Mouse (Mus musculus) hindbrain, postnatal 0 days (tissue): ENCODE results near the gene Otx1. TPM values are rescaled to one million over a fixed set of nuclear protein-coding genes. Genes with fewer than 3 reads are reported as not detected.

Source experiments
- ATAC-seq: fragments of 200-750 bp; cut with Nextera tagmentation; 2 replicates; pipeline ENCODE4 v1.8.0; 2017; ENCODE audit warnings: mild to moderate bottlenecking, moderate TSS enrichment, moderate library complexity
- DNase-seq: peaks from one replicate; pipeline ENCODE4 v3.0.0-alpha.2; 2015; ENCODE audit warnings: low spot score
- H3K27ac ChIP-seq: fragments of 300-500 bp; sonication (generic); 2 replicates; pipeline ENCODE4 v1.5.1; 2014; ENCODE audit warnings: mild to moderate bottlenecking
- H3K27me3 ChIP-seq: fragments of 300-500 bp; sonication (generic); 2 replicates; pipeline ENCODE4 v1.6.1; 2014; ENCODE audit warnings: low read length, mixed read lengths; ENCODE audit not compliant: insufficient read depth
- H3K36me3 ChIP-seq: fragments of 300-500 bp; sonication (generic); 2 replicates; pipeline ENCODE4 v1.6.1; 2014; ENCODE audit warnings: low read length, mixed read lengths; ENCODE audit not compliant: insufficient read depth
- H3K4me1 ChIP-seq: fragments of 300-500 bp; sonication (generic); 2 replicates; pipeline ENCODE4 v1.6.1; 2014; ENCODE audit warnings: antibody characterized with exemption, low read length, mixed read lengths; ENCODE audit not compliant: insufficient read depth
- H3K4me2 ChIP-seq: fragments of 300-500 bp; sonication (generic); 2 replicates; pipeline ENCODE4 v1.6.1; 2014; ENCODE audit warnings: low read depth, mild to moderate bottlenecking, low read length, moderate library complexity, mixed read lengths
- H3K4me3 ChIP-seq: fragments of 300-500 bp; sonication (generic); 2 replicates; pipeline ENCODE4 v1.5.1; 2014; ENCODE audit warnings: low read length
- H3K9ac ChIP-seq: fragments of 300-500 bp; sonication (generic); replicated peaks from 2 replicates; pipeline ENCODE4 v1.6.1; 2014; ENCODE audit warnings: mild to moderate bottlenecking, low read length, moderate library complexity, mixed read lengths
- H3K9me3 ChIP-seq: fragments of 300-500 bp; sonication (generic); 2 replicates; pipeline ENCODE4 v1.6.1; 2016; ENCODE audit warnings: low read length, mixed read lengths
- CTCF ChIP-seq: IDR thresholded peaks from 2 replicates; pipeline ENCODE4 v1.5.1; 2016; ENCODE audit warnings: antibody characterized with exemption, control low read depth, low read depth
- WGBS: fragments of 180-500 bp; shearing (Covaris S2); extraction: QIAGEN DNeasy Blood & Tissue Kit; methylation state at CpG from one replicate; pipeline ENCODE4 v1.1.7; 2014; 5-methylcytosine and 5-hydroxymethylcytosine counted together
- polyA plus RNA-seq: library from polyadenylated mRNA; unstranded; fragments of >200 nt; fragmentation: Nextera tagmentation; extraction: Ambion mirVana; gene quantifications from 2 replicates; pipeline ENCODE4 v1.2.1, GENCODE M21; 2015
- total RNA-seq: library from RNA; depleted of rRNA; stranded (reverse); fragments of >200 nt; gene quantifications from 2 replicates; pipeline ENCODE4 v1.2.3, GENCODE M21; 2014

The Otx1 gene
- total and polyA plus RNA-seq, 2 experiments from 2014 or later, result 0.86 to 1.2 TPM

- peaks cover 10% of the 10 kb centered on the region; the same call in 1 of the 2 replicates for H3K4me1 ChIP-seq
- H3K9ac ChIP-seq, result no peak overlapping the region
- no peak overlapping the region for H3K4me3 ChIP-seq
- DNase-seq (no peak), ATAC-seq (no peak)
- no peak overlapping the region for H3K27ac ChIP-seq
- no peaks in the 10 kb centered on the region for H3K36me3 ChIP-seq
- no peak for TF ChIP-seq CTCF
- no peak overlapping the region for H3K4me2 ChIP-seq
- no peaks in the 10 kb centered on the region for H3K9me3 ChIP-seq
- 14% methylated on average over 31 of the region's 31 CpGs for WGBS
- peaks cover 67% of the 10 kb centered on the region for H3K27me3 ChIP-seq
Observed at GRCm38 (mm10) chr11:21999396-22000315, 3.0 kb downstream of the Otx1 start.

DNA sequence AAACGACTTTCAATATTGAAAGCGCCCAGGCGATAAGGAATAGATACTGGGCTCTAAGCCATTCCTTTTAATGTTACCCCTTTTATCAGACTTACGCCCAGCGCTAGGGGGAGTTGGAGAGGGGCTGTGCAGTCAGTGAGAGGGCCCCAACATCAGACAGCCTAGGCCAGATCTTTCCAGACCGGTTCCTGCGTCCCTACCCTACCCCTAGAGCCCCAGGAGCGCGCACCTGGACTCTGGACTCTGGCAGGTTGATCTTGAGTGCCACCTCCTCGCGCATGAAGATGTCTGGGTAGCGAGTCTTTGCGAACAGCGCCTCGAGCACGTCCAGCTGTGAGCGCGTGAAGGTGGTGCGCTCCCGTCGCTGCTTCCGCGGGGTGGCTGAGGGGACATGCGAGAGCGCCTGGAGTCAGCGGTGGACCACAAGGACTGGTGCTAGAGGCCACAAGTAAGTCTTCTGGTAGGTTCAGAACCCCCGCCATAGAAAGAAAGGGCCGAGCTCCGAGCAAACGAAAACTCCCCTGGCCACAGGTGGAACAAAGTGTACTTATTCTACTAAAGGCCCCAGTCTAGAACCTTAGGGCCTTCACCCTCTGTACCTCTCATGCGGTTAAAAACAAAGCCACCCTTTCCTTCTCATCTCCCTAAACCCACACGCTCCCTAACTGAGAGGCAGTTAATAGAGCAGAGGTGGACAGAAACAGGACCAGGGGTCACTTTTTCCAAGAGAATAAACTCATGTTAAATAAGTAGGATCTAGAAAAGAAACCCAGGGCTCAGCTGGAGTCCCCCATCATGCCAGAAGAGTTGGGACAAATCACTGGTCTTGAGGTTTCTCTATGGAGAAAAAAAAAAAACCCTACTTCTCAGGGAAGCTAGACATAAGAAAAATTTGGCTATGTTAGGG, 4.3 kb downstream of the Otx1 start:
- H3K9ac ChIP-seq, result no peak overlapping the region
- no peak for DNase-seq
- 9% methylated on average over 32 of the region's 32 CpGs for WGBS
- H3K4me2 ChIP-seq, result no peak overlapping the region
- peaks cover 62% of the 10 kb centered on the region for H3K27me3 ChIP-seq
- TF ChIP-seq CTCF, result no peak
- ATAC-seq, result no peak
- no peaks in the 10 kb centered on the region for H3K36me3 ChIP-seq
- no peak overlapping the region for H3K27ac ChIP-seq
- no peak overlapping the region for H3K4me3 ChIP-seq
- H3K4me1 ChIP-seq, result peaks cover 10% of the 10 kb centered on the region; the same call in 1 of the 2 replicates
- H3K9me3 ChIP-seq, result no peaks in the 10 kb centered on the region

- Histone ChIP-seq H3K9ac (no peak overlapping the region), H3K9me3 (no peaks in the 10 kb centered on the region), H3K27ac (no peak overlapping the region), H3K36me3 (no peaks in the 10 kb centered on the region), H3K4me3 (peak overlapping the region; percentile 26; the same call in 1 of the 2 replicates), H3K27me3 (peaks cover 66% of the 10 kb centered on the region), H3K4me2 (peak overlapping the region; percentile 50; the same call in 1 of the 2 replicates), H3K4me1 (peaks cover 10% of the 10 kb centered on the region; the same call in 1 of the 2 replicates)
- ATAC-seq, result no peak
- 2% methylated on average over 20 of the region's 20 CpGs for WGBS
- no peak; the same call in 1 of the 2 replicates for TF ChIP-seq CTCF
- DNase-seq, result no peak
Observed at GRCm38 (mm10) chr11:21997561-21998140, 5.0 kb downstream of the Otx1 start.

- H3K27ac ChIP-seq, result no peak overlapping the region
- no peak overlapping the region for H3K9ac ChIP-seq
- H3K4me2 ChIP-seq, result peak overlapping the region; percentile 50
- DNase-seq (no peak), ATAC-seq (peak; percentile 34; the same call in 1 of the 2 replicates)
- H3K36me3 ChIP-seq, result no peaks in the 10 kb centered on the region
- no peaks in the 10 kb centered on the region for H3K9me3 ChIP-seq
- TF ChIP-seq CTCF, result no peak
- peaks cover 8% of the 10 kb centered on the region; the same call in 1 of the 2 replicates for H3K4me1 ChIP-seq
- peak overlapping the region; percentile 26 for H3K4me3 ChIP-seq
- H3K27me3 ChIP-seq, result peaks cover 66% of the 10 kb centered on the region
- 1% methylated on average over 61 of the region's 63 CpGs for WGBS
Observed at GRCm38 (mm10) chr11:21996661-21997560, 5.8 kb downstream of the Otx1 start.

GRCm38 (mm10) chr11:21996325-21996647, 6.4 kb downstream of the Otx1 start:
- no peak for TF ChIP-seq CTCF
- ATAC-seq, result no peak
- Histone ChIP-seq H3K36me3 (no peaks in the 10 kb centered on the region), H3K4me1 (peaks cover 4% of the 10 kb centered on the region; the same call in 1 of the 2 replicates), H3K9ac (no peak overlapping the region), H3K4me2 (peak overlapping the region; percentile 50), H3K4me3 (peak overlapping the region; percentile 26), H3K9me3 (no peaks in the 10 kb centered on the region), H3K27ac (no peak overlapping the region), H3K27me3 (peaks cover 70% of the 10 kb centered on the region)
- DNase-seq, result no peak
- WGBS, result 9% methylated on average over 13 of the region's 13 CpGs
